Mouse (Mus musculus): ENCODE measurements at regions not wholly inside any gene's neighbourhood (a gene's known extent, or its start where the extent isn't known, plus 50 kb on each side); places are given as distances from the start of the nearest gene placed in this dataset.

GRCm38 (mm10) chr10:45763160-45763955 is 185.7 kb downstream of the Hace1 start:
- DNase-seq = no peak

DNA sequence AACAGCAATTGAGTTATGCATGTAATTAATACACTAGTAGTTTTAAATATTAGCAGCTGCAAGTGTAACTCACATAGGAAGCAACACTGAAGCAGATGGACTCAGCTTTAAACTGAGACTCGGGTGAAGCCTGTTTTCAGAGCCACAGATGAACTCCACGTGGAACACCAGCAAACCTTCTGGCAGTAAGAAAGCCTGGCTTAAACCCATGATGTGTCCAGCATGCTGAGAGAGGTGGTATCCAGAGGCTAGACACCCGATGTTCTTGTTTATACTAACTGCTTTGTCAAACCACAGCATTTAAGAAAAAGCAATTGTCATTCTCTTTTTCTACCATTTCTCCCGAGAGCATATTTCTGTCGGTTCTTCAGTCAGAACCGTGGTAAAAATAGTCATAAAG is 202.1 kb downstream of the Hace1 start:
- DNase-seq = no peak

- no peak for DNase-seq
These were observed 205.4 kb downstream of the Hace1 start for GRCm38 (mm10) chr10:45783026-45783425.

DNA sequence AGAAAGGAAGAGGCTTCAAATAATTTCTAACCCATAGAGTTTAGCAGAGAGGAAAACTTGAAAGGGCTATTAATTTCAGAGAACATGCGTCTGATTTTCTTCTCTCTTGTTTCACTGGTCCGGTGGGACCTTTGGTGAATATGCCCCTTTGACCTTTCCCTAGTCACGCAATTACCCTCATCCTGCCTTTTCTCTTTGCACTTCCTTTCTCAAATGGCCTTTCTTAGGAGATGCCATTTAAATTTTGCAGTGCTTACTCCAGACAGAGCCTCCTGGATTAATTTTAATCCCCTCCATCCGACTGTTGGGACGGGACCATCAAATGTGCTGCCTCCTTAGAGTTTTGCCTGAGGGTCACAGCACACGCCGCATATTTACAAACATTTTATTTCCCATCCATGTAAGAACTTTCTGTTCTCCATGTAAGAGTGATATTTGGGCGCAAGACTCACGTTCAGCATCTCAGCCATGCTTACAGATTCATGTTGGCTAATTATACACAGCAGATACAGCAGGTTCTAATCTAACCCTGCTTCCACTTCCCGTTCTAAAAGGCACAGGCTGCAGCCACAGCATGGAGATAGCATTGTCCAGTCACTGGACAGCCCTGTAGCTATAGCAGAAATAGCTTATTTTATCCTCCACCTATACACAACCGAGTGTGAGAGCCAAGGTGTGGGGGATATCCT is 206.0 kb downstream of the Hace1 start:
- no peak for DNase-seq

DNA sequence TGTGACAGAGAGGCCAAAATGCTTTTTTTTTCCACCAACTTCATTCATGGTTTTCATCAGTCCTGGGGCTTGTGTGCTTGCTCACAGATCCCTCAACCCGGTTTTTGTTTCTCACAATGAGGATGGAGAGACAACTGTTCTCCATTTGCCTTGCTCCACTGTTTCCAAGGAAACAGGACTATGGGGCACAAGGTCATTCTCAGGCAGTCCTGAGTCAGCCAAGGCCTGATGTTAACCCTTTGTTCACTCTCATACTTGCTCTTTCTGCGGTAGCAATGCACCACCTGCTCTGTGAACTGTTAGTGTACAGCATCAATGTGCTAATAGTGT is 206.5 kb downstream of the Hace1 start:
- no peak for DNase-seq

- DNase-seq = no peak
These were observed 206.9 kb downstream of the Hace1 start for GRCm38 (mm10) chr10:45784575-45784974.

DNA sequence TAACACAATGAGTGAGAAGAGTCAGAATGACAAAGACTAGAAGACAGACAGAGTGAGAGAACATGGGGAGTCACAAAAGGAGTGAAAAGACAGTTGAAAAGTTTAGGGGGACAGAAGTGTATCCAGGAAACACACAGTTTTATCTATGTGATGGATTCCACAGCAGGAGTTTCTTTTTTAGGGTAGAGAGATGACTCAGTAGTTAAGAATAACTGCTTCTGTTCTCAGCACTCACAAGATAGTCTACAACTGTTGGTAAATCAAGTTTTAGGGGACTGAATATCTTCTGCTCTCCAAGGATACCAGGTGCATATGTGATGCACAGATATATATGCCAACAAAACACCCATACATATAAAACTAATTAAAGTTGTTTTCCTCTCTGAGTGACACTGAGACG is 210.7 kb downstream of the Hace1 start:
- DNase-seq = no peak

DNA sequence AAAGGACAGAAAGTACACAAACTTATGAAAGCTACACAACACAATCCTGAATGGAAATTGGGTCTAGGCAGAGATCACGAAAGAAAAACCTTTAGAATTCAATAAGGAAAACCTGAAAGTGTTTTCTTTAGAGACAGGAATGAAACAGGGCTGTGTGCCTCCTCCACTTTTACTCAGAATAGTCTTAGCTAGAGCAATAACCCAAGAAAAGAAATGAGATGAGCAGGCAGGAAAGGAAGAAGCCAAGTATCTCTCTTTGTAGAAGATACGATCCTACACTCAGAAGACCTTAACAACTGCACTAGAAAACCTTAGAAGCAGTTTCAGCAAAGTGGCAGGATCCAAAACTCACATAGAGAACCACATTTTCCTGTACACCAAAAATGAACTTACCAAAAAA is 218.0 kb downstream of the Hace1 start:
- no peak for DNase-seq

GRCm38 (mm10) chr10:45800070-45800851 is 222.6 kb downstream of the Hace1 start:
- peak; percentile 62 for DNase-seq

- DNase-seq = peak; percentile 28
These were observed 223.8 kb downstream of the Hace1 start for GRCm38 (mm10) chr10:45801463-45801862.

GRCm38 (mm10) chr10:45806984-45807827 is 229.6 kb downstream of the Hace1 start:
- DNase-seq = no peak

DNA sequence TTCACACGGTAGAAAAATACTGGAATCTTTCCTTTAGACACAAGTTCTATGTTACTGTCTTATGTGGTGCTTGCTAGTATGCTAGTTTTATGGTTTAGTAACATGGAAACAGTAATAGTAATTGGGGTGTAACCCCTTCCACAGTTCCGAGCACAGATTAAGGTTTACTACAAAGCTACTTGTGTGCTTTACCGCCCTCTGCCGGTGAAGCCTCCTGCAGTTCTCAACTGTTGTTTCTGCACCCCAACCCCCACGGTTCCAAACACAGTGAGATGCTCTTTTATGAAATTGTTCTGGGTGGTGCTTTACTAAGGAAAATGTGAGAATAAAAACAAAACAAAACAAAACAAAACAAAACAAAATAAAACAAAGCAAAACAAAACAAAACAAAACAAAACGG is 234.3 kb downstream of the Hace1 start:
- peak; percentile 56 for DNase-seq

GRCm38 (mm10) chr10:45813804-45814203 is 236.2 kb downstream of the Hace1 start:
- no peak for DNase-seq

GRCm38 (mm10) chr10:45816679-45817078 is 239.1 kb downstream of the Hace1 start:
- DNase-seq = no peak

GRCm38 (mm10) chr10:45820986-45821655 is 243.5 kb downstream of the Hace1 start:
- no peak for DNase-seq

- DNase-seq = no peak
These were observed 244.6 kb downstream of the Hace1 start for GRCm38 (mm10) chr10:45822251-45822650.

DNA sequence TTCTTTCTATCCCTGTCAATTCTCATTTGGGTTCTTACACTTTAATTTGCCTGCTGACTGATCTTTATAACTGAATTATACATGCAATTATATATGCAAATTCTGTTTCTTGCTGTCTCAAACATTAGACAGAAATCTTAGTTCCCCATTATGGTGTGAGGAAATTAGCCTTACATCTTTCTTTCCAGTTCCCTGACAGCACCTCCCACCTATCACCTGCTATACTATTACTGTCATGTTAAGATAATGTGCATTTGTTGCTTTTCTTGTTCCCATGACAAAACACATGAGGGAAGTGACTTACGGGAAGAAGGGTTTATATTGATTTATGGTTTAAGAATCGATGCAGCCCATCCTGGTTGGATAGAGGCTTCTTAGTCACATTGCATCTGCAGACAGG is 246.0 kb downstream of the Hace1 start:
- no peak for DNase-seq

- DNase-seq = no peak
These were observed 271.0 kb downstream of the Hace1 start for GRCm38 (mm10) chr10:45848654-45849053.

GRCm38 (mm10) chr10:45849841-45850240 is 272.2 kb downstream of the Hace1 start:
- no peak for DNase-seq

DNA sequence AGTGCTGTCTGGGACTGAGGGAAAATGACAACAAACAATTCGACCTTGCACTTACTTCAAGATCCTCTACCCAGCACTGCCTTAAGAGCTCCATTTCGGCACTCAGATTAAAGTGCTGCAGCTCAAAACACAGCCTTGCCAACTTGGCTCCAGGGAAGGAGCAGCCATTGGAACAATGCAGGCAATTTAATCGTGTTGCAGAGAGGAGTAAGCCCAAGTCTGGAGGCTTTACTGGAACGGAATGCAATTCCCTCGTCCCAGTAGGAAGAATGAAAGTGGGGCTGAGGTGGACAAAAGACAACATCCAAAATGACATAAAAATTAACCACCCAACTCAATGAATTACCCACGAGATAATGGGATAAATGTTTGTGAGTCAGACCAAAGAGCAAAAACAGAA is 273.0 kb downstream of the Hace1 start:
- peak; percentile 20 for DNase-seq

DNA sequence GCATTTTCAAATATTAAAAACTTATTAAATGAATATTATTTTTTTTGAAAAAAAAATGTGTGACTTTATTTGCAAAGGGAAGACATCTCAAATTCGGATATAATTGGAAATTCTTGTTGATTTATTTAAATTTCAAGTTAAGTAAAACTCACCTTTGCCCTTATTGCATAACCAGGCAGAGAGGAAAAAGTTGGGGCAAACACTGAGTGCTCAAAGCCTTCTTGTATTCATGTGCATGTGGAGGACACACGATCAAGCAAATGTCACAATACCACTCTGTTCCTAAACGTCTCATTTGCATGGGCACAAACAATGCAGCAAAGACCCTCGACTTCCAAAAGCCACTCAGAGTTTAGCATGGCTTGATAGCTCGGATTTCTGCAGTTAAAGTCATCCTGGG is 275.1 kb downstream of the Hace1 start:
- no peak for DNase-seq

DNA sequence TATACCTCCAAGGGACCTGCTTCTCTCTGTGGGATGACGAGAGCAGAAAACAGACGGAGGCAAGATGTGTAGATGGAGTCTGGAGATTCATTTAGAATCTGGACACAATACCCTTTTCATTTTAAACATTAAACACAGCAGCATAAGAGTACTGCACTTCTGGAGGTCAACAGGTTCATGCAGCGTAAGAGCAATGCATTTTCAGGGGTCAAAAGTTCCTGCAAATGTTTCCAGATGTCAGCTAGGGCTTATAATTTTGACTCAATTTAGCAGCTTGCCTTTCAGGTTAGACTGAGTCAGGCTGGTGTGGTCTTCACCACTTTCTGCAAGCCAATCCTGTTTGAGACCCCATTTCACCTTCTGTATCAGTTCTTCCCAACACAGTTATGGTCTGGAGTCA is 277.9 kb downstream of the Hace1 start:
- no peak for DNase-seq
